Mouse (Mus musculus) stomach, postnatal 0 days (tissue): ENCODE results near the gene Dlg2. TPM values are rescaled to one million over a fixed set of nuclear protein-coding genes. Genes with fewer than 3 reads are reported as not detected.

Experiments
- ATAC-seq: fragments of 200-750 bp; cut with Nextera tagmentation; 2 replicates; pipeline ENCODE4 v1.8.0; 2017; ENCODE audit not compliant: low FRiP score, low TSS enrichment
- DNase-seq: peaks from one replicate; pipeline ENCODE4 v3.0.0-alpha.2; 2016; ENCODE audit warnings: low spot score
- H3K27ac ChIP-seq: fragments of 300-500 bp; sonication (generic); replicated peaks from 2 replicates; pipeline ENCODE4 v1.5.1; 2014; ENCODE audit warnings: mild to moderate bottlenecking, control low read depth
- H3K27me3 ChIP-seq: fragments of 300-500 bp; sonication (generic); 2 replicates; pipeline ENCODE4 v1.6.1; 2014; ENCODE audit warnings: low read length; ENCODE audit not compliant: control insufficient read depth, insufficient read depth
- H3K36me3 ChIP-seq: fragments of 300-500 bp; sonication (generic); 2 replicates; pipeline ENCODE4 v1.6.1; 2014; ENCODE audit warnings: low read length, mixed read lengths; ENCODE audit not compliant: control insufficient read depth, insufficient read depth
- H3K4me1 ChIP-seq: fragments of 300-500 bp; sonication (generic); replicated peaks from 2 replicates; pipeline ENCODE4 v1.6.1; 2014; ENCODE audit warnings: antibody characterized with exemption; ENCODE audit not compliant: control insufficient read depth, insufficient read depth
- H3K4me2 ChIP-seq: fragments of 300-500 bp; sonication (generic); replicated peaks from 2 replicates; pipeline ENCODE4 v1.6.1; 2014; ENCODE audit warnings: low read depth, mild to moderate bottlenecking, control low read depth, moderate library complexity
- H3K4me3 ChIP-seq: fragments of 300-500 bp; sonication (generic); 2 replicates; pipeline ENCODE4 v1.5.1; 2014; ENCODE audit warnings: low read depth, low read length, control low read depth
- H3K9ac ChIP-seq: fragments of 300-500 bp; sonication (generic); 2 replicates; pipeline ENCODE4 v1.6.1; 2014; ENCODE audit warnings: mild to moderate bottlenecking, low read length, control low read depth, mixed read lengths
- H3K9me3 ChIP-seq: fragments of 300-500 bp; sonication (generic); 2 replicates; pipeline ENCODE4 v1.6.1; 2016; ENCODE audit warnings: low read length; ENCODE audit not compliant: control insufficient read depth
- CTCF ChIP-seq: IDR thresholded peaks from 2 replicates; pipeline ENCODE4 v1.5.1; 2016; ENCODE audit warnings: antibody characterized with exemption, low read depth, mild to moderate bottlenecking, moderate library complexity
- EP300 ChIP-seq: optimal IDR thresholded peaks from 2 replicates; pipeline ENCODE3; 2016; ENCODE audit warnings: antibody characterized with exemption
- whole genome bisulfite sequencing: fragments of 180-500 bp; shearing (Covaris S2); extraction: QIAGEN DNeasy Blood & Tissue Kit; methylation state at CpG from one replicate; pipeline ENCODE4 v1.1.7; 2014; 5-methylcytosine and 5-hydroxymethylcytosine counted together
- polyA plus RNA-seq: library from polyadenylated mRNA; unstranded; fragments of >200 nt; fragmentation: Nextera tagmentation; extraction: Ambion mirVana; gene quantifications from 2 replicates; pipeline ENCODE4 v1.2.1, GENCODE M21; 2015

Gene Dlg2
- polyA plus RNA-seq, 1 experiment from 2014 or later: 12.8 TPM

- ATAC-seq: no peak
- no peak overlapping the region for H3K4me3 ChIP-seq
- H3K4me2 ChIP-seq: no peak overlapping the region
- H3K36me3 ChIP-seq: no peaks in the 10 kb centered on the region
- no peaks in the 10 kb centered on the region for H3K9me3 ChIP-seq
- H3K27me3 ChIP-seq: no peaks in the 10 kb centered on the region
- no peaks in the 10 kb centered on the region for H3K4me1 ChIP-seq
- H3K27ac ChIP-seq: no peak overlapping the region
- TF ChIP-seq CTCF (no peak), EP300 (no peak)
- no peak overlapping the region for H3K9ac ChIP-seq
- 75% methylated on average over 8 of the region's 8 CpGs for WGBS
- DNase-seq: no peak
Observed at GRCm38 (mm10) chr7:92439503-92440487, 1963.3 kb downstream of the Dlg2 start.

- no peak for TF ChIP-seq EP300
- no peak for TF ChIP-seq CTCF
- Histone ChIP-seq H3K4me2 (no peak overlapping the region), H3K9me3 (no peaks in the 10 kb centered on the region), H3K4me1 (no peaks in the 10 kb centered on the region), H3K36me3 (no peaks in the 10 kb centered on the region), H3K27me3 (no peaks in the 10 kb centered on the region), H3K9ac (no peak overlapping the region), H3K27ac (no peak overlapping the region), H3K4me3 (no peak overlapping the region)
- ATAC-seq: no peak
- no peak for DNase-seq
Observed at GRCm38 (mm10) chr7:92441611-92442010, 1965.1 kb downstream of the Dlg2 start.

- no peak overlapping the region for H3K9ac ChIP-seq
- no peak overlapping the region for H3K4me3 ChIP-seq
- no peak overlapping the region for H3K27ac ChIP-seq
- TF ChIP-seq CTCF (no peak), EP300 (no peak)
- no peak overlapping the region for H3K4me2 ChIP-seq
- ATAC-seq (no peak), DNase-seq (no peak)
- no peaks in the 10 kb centered on the region for H3K27me3 ChIP-seq
- H3K4me1 ChIP-seq: no peaks in the 10 kb centered on the region
- WGBS: 81% methylated on average over 4 of the region's 4 CpGs
- H3K36me3 ChIP-seq: no peaks in the 10 kb centered on the region
- H3K9me3 ChIP-seq: no peaks in the 10 kb centered on the region
Observed at GRCm38 (mm10) chr7:92442082-92442481, 1965.6 kb downstream of the Dlg2 start.

- Histone ChIP-seq H3K4me3 (no peak overlapping the region), H3K27ac (no peak overlapping the region), H3K4me1 (no peaks in the 10 kb centered on the region), H3K27me3 (no peaks in the 10 kb centered on the region), H3K9me3 (no peaks in the 10 kb centered on the region), H3K36me3 (no peaks in the 10 kb centered on the region), H3K4me2 (no peak overlapping the region), H3K9ac (no peak overlapping the region)
- WGBS: 48% methylated on average over 6 of the region's 6 CpGs
- TF ChIP-seq CTCF (no peak), EP300 (no peak)
- DNase-seq (no peak), ATAC-seq (no peak)
Observed at GRCm38 (mm10) chr7:92447938-92448337, 1971.5 kb downstream of the Dlg2 start.

- H3K4me2 ChIP-seq: no peak overlapping the region
- H3K9me3 ChIP-seq: no peaks in the 10 kb centered on the region
- no peak for TF ChIP-seq CTCF
- TF ChIP-seq EP300: no peak
- no peak overlapping the region for H3K27ac ChIP-seq
- WGBS: 50% methylated on average over 7 of the region's 7 CpGs
- H3K4me3 ChIP-seq: no peak overlapping the region
- DNase-seq: no peak
- H3K36me3 ChIP-seq: no peaks in the 10 kb centered on the region
- no peak overlapping the region for H3K9ac ChIP-seq
- ATAC-seq: no peak
- no peaks in the 10 kb centered on the region for H3K27me3 ChIP-seq
- no peaks in the 10 kb centered on the region for H3K4me1 ChIP-seq
Observed at GRCm38 (mm10) chr7:92448782-92449575, 1972.5 kb downstream of the Dlg2 start.

- WGBS: 51% methylated on average over 2 of the region's 2 CpGs
- no peak for DNase-seq
- no peak for TF ChIP-seq EP300
- TF ChIP-seq CTCF: no peak
- H3K9ac ChIP-seq: no peak overlapping the region
- H3K9me3 ChIP-seq: no peaks in the 10 kb centered on the region
- no peaks in the 10 kb centered on the region for H3K27me3 ChIP-seq
- H3K27ac ChIP-seq: no peak overlapping the region
- H3K4me2 ChIP-seq: no peak overlapping the region
- no peak overlapping the region for H3K4me3 ChIP-seq
- H3K4me1 ChIP-seq: no peaks in the 10 kb centered on the region
- no peak for ATAC-seq
- H3K36me3 ChIP-seq: no peaks in the 10 kb centered on the region
Observed at GRCm38 (mm10) chr7:92454176-92454575, 1977.7 kb downstream of the Dlg2 start.
